Mouse (Mus musculus) cerebellum, adult 2 months (tissue): Measurements from ENCODE around the gene Kcnip4. TPM values are rescaled to one million over a fixed set of nuclear protein-coding genes. Genes with fewer than 3 reads are reported as not detected.

Experiments
- DNase-seq, 2 experiments: peaks; one replicate each; pipeline ENCODE4 v3.0.0; 2021
- H3K27ac ChIP-seq: fragments of 200-500 bp; 2 replicates; pipeline ENCODE4 v1.5.1; 2012; ENCODE audit warnings: low read length, control low read depth, inconsistent platforms; ENCODE audit not compliant: insufficient read depth
- H3K27me3 ChIP-seq: fragments of 200-500 bp; 2 replicates; pipeline ENCODE4 v1.6.1; 2012; ENCODE audit warnings: inconsistent platforms, mild to moderate bottlenecking, low read length, moderate library complexity; ENCODE audit not compliant: control insufficient read depth, insufficient read depth
- H3K4me1 ChIP-seq: fragments of 200-500 bp; 2 replicates; pipeline ENCODE4 v1.6.1; 2011; ENCODE audit warnings: low read length; ENCODE audit not compliant: control insufficient read depth, insufficient read depth
- H3K4me3 ChIP-seq: fragments of 200-500 bp; replicated peaks from 2 replicates; pipeline ENCODE3; 2011; ENCODE audit warnings: mild to moderate bottlenecking, low read depth, low read length, control low read depth; ENCODE audit not compliant: insufficient read depth
- CTCF ChIP-seq: fragments of 200-500 bp; IDR thresholded peaks from 2 replicates; pipeline ENCODE4 v1.5.1; 2011; ENCODE audit warnings: low read depth, mild to moderate bottlenecking, control low read depth, low read length, moderate library complexity, borderline replicate concordance; ENCODE audit not compliant: insufficient read depth
- POLR2A ChIP-seq: fragments of 200-500 bp; IDR thresholded peaks from 2 replicates; pipeline ENCODE4 v1.6.1; 2011; ENCODE audit warnings: low read length, control low read depth, borderline replicate concordance; ENCODE audit not compliant: insufficient read depth
- WGBS: fragments of 180-500 bp; shearing (Covaris S2); methylation state at CpG from one replicate; pipeline ENCODE4 v1.1.7; 2018; 5-methylcytosine and 5-hydroxymethylcytosine counted together
- polyA plus RNA-seq: library from polyadenylated mRNA; depleted of rRNA; stranded (reverse); fragments of >200 nt; gene quantifications from 2 replicates; pipeline ENCODE4 v1.2.3, GENCODE M21; 2012

Kcnip4 gene
- polyA plus RNA-seq, 1 experiment: 93.6 TPM

DNA sequence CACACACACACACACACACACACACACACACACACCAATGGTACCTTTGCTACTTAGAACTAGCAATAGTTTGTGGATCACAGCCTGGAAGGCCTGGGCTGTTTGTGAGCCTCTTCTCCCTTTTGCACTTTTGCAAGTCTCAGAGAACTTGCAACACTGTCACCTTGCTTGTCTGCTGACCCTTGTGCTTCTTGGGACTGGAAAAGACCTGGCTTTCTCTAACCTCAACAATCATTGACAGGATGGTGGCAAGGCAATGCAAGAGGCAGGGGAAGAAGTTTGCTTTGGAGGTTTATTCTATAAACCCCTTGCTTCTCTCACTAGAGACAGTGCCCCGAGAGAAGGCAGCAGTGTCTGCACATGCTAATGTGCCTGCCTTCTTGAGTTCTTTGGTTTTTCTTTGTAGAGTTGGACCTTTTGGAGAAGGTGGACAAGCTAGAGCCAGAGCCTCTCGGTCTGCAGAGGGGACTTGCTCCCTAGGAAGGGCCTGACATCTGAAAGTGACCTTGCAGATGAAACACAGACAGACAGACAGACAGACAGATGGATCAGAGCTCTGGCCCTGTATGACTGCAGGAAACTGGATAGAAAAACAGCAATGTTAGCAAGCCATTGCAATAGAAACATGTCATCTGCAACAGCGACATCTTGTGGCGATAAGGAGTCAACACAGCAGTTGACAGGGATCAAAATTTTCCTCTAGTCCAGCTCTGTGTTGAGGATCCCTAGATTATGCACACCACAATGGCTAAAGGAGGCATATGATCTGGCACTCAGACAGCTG, 174.4 kb downstream of the Kcnip4 start:
- TF ChIP-seq CTCF (peak; percentile 66; the same call in 1 of the 2 replicates), POLR2A (no peak)
- Histone ChIP-seq H3K4me3 (no peak overlapping the region), H3K4me1 (no peaks in the 10 kb centered on the region), H3K27me3 (no peaks in the 10 kb centered on the region), H3K27ac (no peak overlapping the region)
- peak; percentile 63 to 65 for DNase-seq
- WGBS: 29% methylated on average over 4 of the region's 4 CpGs

DNA sequence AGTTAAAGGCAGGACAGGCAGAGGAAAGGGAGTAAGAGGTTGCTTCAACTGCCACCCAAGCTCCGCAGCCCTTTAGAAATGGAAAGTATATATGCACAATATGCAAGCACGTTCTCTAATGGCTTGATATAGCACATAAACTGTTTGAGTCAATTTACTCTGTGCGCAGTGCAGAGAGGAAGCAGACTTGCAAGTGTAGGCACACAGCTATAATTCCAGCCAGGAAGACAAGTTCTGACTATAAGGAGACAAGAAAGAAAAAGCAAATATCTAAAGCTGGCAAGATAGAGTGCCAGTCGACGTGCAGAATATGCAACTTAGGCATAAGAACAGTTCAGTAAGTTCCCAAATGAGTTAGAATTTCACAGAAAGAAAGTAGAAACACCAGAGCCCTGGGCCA, 175.2 kb downstream of the Kcnip4 start:
- no peaks in the 10 kb centered on the region for H3K4me1 ChIP-seq
- H3K27me3 ChIP-seq: no peaks in the 10 kb centered on the region
- WGBS: 94% methylated on average over 5 of the region's 5 CpGs
- no peak overlapping the region for H3K27ac ChIP-seq
- TF ChIP-seq POLR2A (no peak), CTCF (no peak)
- DNase-seq: no peak
- no peak overlapping the region for H3K4me3 ChIP-seq

DNA sequence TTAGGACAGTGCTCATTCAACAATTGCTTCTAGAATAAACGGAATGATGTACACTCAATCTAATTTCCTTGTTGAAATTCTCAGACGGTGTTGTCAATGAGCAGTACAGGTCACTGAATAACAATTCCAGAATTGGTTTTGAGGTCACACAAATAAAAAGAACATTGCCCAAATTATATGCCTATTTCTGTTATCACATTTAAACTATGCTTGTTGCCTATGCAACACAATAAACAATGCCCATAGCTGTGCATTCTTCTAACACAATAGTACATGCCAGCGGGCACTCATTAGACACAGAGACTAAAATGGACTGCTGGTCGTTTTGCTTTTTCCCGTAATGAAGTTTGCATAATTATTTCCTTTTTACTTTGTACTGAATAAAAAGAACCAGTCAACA, 176.2 kb downstream of the Kcnip4 start:
- no peak for DNase-seq
- TF ChIP-seq POLR2A (no peak), CTCF (no peak)
- Histone ChIP-seq H3K27me3 (no peaks in the 10 kb centered on the region), H3K4me3 (no peak overlapping the region), H3K4me1 (no peaks in the 10 kb centered on the region), H3K27ac (no peak overlapping the region)
- WGBS: 58% methylated on average over 5 of the region's 5 CpGs

DNA sequence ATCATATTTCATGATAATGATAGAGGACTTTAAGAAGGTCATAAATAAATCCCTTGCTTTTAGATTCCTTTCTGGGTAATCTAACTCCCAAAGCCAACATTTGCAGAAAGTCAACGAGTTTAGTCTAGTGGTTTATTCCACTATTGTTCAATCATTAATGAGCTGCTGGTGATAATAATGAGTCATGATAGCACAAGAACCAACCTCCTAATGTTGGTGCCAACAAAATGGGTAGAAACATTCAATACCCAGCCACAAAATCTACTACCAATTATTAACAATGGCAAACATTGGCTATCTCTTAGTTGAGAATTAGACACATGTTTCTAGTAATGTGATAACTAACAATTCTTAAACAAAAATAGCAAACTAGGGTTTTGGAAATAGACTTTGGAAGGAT, 180.1 kb downstream of the Kcnip4 start:
- 67% methylated on average over 1 of the region's 1 CpGs for WGBS
- Histone ChIP-seq H3K4me3 (no peak overlapping the region), H3K27me3 (no peaks in the 10 kb centered on the region), H3K27ac (no peak overlapping the region), H3K4me1 (no peaks in the 10 kb centered on the region)
- no peak for DNase-seq
- TF ChIP-seq CTCF (no peak), POLR2A (no peak)

- peak in 1 of 2 experiments; percentile 38 for DNase-seq
- 52% methylated on average over 2 of the region's 2 CpGs for WGBS
- Histone ChIP-seq H3K4me1 (peaks cover 6% of the 10 kb centered on the region; the same call in 1 of the 2 replicates), H3K27me3 (no peaks in the 10 kb centered on the region), H3K4me3 (no peak overlapping the region), H3K27ac (no peak overlapping the region)
- TF ChIP-seq CTCF: no peak
- no peak for TF ChIP-seq POLR2A
These were observed 187.5 kb downstream of the Kcnip4 start for GRCm38 (mm10) chr5:49337164-49337563.

GRCm38 (mm10) chr5:49333063-49333462, 191.6 kb downstream of the Kcnip4 start:
- 88% methylated on average over 2 of the region's 2 CpGs for WGBS
- TF ChIP-seq POLR2A: no peak
- TF ChIP-seq CTCF: no peak
- no peak for DNase-seq

DNA sequence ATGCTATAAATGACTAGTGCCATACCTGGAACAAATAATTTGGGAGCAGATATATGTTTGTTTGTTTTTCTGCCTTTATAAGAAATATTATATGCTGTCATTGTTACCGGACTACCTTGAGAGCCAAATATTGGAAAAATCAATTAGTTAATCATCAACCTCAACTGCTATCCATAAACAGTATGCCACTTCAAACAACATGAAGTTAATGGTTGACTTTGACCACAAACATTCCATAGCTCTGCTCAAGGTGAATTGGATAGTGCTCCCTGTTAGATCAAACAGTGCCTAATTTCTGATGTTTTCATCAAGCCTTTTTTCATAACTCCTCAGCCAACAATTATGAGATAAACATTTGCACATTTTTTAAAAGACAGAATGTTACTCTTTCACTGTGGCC, 195.7 kb downstream of the Kcnip4 start:
- WGBS: 100% methylated on average over 1 of the region's 1 CpGs
- H3K27me3 ChIP-seq: no peaks in the 10 kb centered on the region
- peaks cover 5% of the 10 kb centered on the region; the same call in 1 of the 2 replicates for H3K4me1 ChIP-seq
- H3K27ac ChIP-seq: no peak overlapping the region
- DNase-seq: no peak
- H3K4me3 ChIP-seq: no peak overlapping the region
- TF ChIP-seq CTCF (no peak), POLR2A (no peak)

More at GRCm38 (mm10) chr5:49333063-49333462, 191.6 kb downstream of the Kcnip4 start:
- Histone ChIP-seq H3K27ac (no peak overlapping the region), H3K27me3 (no peaks in the 10 kb centered on the region), H3K4me1 (peaks cover 5% of the 10 kb centered on the region; the same call in 1 of the 2 replicates), H3K4me3 (no peak overlapping the region)

DNA sequence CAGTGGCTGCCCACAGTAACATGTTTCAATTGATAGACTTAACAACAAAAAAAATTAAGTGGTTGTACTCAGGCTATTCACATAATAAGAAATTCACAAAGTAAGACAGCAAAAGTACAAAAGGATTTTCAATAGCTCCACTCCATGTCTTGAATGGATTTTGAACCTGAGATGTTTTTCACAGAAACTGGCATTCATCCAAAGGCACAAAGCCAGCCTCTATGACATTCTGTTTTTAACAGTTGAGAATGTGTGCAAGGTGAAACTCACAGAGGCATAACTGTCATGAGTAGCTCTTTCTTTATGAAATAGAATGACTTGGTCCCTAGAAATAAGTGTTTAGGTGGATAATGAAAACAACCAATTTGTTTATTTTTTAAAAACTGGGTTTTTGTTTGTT, 206.0 kb downstream of the Kcnip4 start:
- H3K4me3 ChIP-seq: no peak overlapping the region
- TF ChIP-seq CTCF: no peak
- no peak for TF ChIP-seq POLR2A
- H3K27ac ChIP-seq: no peak overlapping the region
- no peaks in the 10 kb centered on the region; the same call in 1 of the 2 replicates for H3K4me1 ChIP-seq
- H3K27me3 ChIP-seq: no peaks in the 10 kb centered on the region
- DNase-seq: peak in 1 of 2 experiments; percentile 32

DNA sequence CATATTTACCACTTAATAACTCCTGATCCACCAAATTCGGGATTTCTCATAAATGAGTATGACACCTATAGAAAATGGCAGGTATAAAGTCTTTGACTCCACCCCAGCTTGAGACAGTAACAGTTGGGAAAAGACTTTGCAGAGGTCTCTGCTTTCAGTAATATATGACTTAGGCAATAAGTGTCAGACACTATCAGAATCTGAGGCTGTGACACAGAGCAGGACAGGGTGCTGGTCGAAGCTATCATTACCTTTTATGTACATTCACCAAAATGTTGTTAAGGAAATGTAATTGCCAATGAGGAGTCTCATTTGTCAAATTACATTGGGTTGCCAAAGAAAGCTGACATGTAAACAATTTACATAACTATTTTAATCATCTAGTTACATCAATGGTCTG, 206.8 kb downstream of the Kcnip4 start:
- Histone ChIP-seq H3K4me1 (no peaks in the 10 kb centered on the region; the same call in 1 of the 2 replicates), H3K4me3 (no peak overlapping the region), H3K27me3 (no peaks in the 10 kb centered on the region), H3K27ac (no peak overlapping the region)
- 96% methylated on average over 2 of the region's 2 CpGs for WGBS
- TF ChIP-seq POLR2A: no peak
- DNase-seq: no peak
